Mouse (Mus musculus) Patski (cell line): ENCODE results near the gene Tspan11. TPM values are rescaled to one million over a fixed set of nuclear protein-coding genes. Genes with fewer than 3 reads are reported as not detected.

Experiments
- ATAC-seq: fragments of 100-300 bp; one replicate; pipeline ENCODE4 v1.8.0; 2021
- CTCF ChIA-PET: fragments of 350-600 bp; sonication (Branson Sonifier 250); formaldehyde crosslinking; loops from one replicate; lab custom pipeline; 2022; ENCODE audit warnings: inconsistent platforms; lab: Charles Lee
- POLR2A ChIA-PET: fragments of 350-600 bp; sonication (Branson Sonifier 250); formaldehyde crosslinking; loops from one replicate; lab custom pipeline; 2022; ENCODE audit warnings: antibody characterized with exemption, inconsistent platforms; lab: Charles Lee
- DNase-seq: peaks from one replicate; pipeline ENCODE4 v3.0.0-alpha.2; 2011; ENCODE audit warnings: low read depth, low spot score
- H3K27me3 ChIP-seq: fragments of 371-371 bp; one replicate; pipeline ENCODE4 v1.5.1; 2021
- CTCF ChIP-seq: fragments of 100-300 bp; IDR thresholded peaks from one replicate; pipeline ENCODE4 v1.5.1; 2021
- in situ Hi-C: fragments of 300-500 bp; cut with MboI; formaldehyde crosslinking; loops from 3 replicates; pipeline ENCODE4 v1.11.1; 2018; ENCODE audit warnings: low pct_unique_long_range_greater_than_20kb, mixed read lengths
- polyA plus RNA-seq: library from polyadenylated mRNA; unstranded; gene quantifications from one replicate; pipeline ENCODE4 v1.2.3, GENCODE M21; 2021

Gene Tspan11
- not detected for polyA plus RNA-seq

DNA sequence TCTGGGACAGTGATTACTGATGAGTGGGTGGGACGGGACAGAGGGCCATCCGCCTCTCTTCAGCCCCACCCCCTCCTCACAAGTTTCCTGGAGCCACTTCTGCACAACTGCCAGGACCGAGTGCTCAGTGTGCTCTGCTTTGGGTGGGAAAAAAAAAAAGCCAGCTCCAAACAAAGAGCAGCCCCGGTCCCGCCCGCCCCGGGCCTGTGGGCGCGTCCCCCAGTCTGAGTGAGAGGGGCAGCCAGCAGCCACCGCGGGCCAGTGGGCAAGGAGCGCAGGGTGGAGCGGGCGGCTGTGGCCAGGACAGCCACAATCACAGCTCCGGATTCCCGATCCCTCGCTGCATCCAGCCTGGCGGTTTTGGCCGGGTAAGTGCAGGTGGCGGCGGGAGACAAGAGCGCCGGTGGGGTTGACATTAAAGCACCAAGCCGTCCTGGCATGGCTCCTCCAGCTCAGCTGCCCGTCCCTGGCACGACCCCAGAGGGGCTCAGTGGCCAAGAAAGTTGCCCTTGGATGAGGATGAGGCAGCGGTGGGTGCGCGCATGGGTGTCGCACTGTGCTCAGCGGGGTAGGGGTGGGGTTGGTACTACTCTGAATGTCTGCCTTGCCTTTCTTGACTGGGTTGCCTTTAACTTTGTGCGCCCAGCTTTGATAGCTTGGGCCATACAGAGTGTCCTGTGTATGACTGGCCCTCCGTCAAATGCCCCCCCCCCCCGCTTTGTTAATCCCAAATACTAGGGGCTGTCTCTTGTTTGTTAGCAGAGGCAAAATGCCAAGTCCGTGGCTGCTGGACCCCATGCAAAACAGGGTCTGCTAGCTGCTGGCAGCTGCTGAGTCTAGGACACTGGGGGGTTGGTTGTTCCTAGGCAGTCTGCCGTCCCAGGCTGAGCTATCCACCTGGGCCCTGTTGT, at the start of gene Tspan11:
Gene Tspan11 (plus strand): TSS at position 79 of the 911 bp plus-strand sequence.
- ATAC-seq (no peak), DNase-seq (no peak)
- CTCF ChIA-PET = no interaction called here
- H3K27me3 ChIP-seq = peaks cover 21% of the 10 kb centered on the region
- POLR2A ChIA-PET = no interaction called here
- TF ChIP-seq CTCF = no peak
- in situ Hi-C loops = no loop called here

GRCm38 (mm10) chr6:127837910-127838309, 49.5 kb upstream of the Tspan11 start:
- ChIA-PET CTCF (no interaction called here), POLR2A (no interaction called here)
- no peak for ATAC-seq
- no peak for DNase-seq
- TF ChIP-seq CTCF = no peak
- in situ Hi-C loops = no loop called here
- H3K27me3 ChIP-seq = peaks cover 29% of the 10 kb centered on the region

- peaks cover 25% of the 10 kb centered on the region for H3K27me3 ChIP-seq
- in situ Hi-C loops = no loop called here
- ChIA-PET CTCF (no interaction called here), POLR2A (no interaction called here)
- ATAC-seq (no peak), DNase-seq (no peak)
- TF ChIP-seq CTCF = no peak
Measured at GRCm38 (mm10) chr6:127839538-127839937, 47.9 kb upstream of the Tspan11 start.

DNA sequence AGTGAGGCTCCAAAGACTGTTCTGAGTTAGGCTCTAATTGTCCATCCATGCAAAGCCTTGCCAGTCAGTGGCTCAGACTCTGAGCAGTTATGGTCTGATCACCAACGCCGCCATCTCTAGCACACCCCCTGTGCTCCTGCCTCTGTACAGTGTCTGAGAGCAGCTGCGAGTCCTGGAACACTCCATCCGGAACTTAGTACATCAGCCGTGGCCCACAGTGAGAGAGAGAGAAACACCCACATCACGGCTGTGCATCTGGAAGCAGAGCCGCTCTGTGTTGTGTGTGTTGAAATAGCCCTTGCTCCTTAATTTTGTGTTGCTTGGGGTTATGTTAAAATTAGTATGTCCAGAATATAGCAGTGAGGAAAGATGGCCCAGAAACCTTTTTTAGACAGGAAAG, 47.2 kb upstream of the Tspan11 start:
- ChIA-PET POLR2A (no interaction called here), CTCF (no interaction called here)
- in situ Hi-C loops = no loop called here
- H3K27me3 ChIP-seq = peaks cover 18% of the 10 kb centered on the region
- TF ChIP-seq CTCF = no peak
- DNase-seq (no peak), ATAC-seq (no peak)

- H3K27me3 ChIP-seq = peaks cover 9% of the 10 kb centered on the region
- ChIA-PET CTCF (no interaction called here), POLR2A (no interaction called here)
- no peak for TF ChIP-seq CTCF
- in situ Hi-C loops = no loop called here
- ATAC-seq (no peak), DNase-seq (no peak)
Measured at GRCm38 (mm10) chr6:127841326-127841725, 46.1 kb upstream of the Tspan11 start.

DNA sequence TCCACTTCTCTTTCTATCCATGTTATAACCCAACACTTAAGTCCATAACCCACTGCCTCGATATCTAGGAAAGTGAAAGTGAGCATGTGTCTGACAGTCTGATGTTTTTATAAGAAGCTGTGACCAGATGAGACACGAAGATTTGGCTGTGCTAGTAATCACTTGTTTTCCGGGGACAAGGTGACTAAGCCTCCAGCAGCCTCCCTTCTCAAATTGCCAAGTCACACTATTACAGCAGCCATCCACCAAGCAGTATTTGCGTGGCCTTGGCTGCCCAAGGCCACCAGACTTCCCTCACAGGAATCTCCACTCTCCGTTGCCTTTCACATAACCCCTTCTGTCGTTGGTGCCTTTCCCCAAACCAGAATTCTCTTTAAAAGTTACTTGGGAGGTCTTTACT, 40.9 kb upstream of the Tspan11 start:
- peaks cover 23% of the 10 kb centered on the region for H3K27me3 ChIP-seq
- ATAC-seq (no peak), DNase-seq (no peak)
- ChIA-PET CTCF (no interaction called here), POLR2A (no interaction called here)
- TF ChIP-seq CTCF = no peak
- in situ Hi-C loops = no loop called here

DNA sequence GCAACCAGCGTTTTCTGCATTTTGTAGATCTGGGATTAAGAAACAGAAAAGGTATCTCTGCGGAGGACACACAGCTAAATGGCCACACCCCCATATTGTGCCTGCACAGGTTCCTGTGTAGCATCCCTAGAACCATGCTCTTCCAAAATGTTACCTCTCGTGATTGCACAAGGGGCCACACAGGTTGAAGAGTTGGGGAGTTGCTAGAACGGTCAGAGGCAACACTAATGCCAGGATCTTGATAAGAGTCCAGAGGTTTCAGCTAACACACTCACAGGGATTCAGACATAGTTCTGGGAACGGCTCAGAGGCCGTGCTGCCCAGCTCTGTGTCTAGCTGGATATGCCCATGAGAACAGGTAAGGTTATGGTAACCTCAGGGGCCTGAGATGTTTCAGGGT, 37.9 kb upstream of the Tspan11 start:
- no peak for TF ChIP-seq CTCF
- ChIA-PET POLR2A (no interaction called here), CTCF (no interaction called here)
- in situ Hi-C loops = no loop called here
- ATAC-seq (no peak), DNase-seq (no peak)
- peaks cover 34% of the 10 kb centered on the region for H3K27me3 ChIP-seq

DNA sequence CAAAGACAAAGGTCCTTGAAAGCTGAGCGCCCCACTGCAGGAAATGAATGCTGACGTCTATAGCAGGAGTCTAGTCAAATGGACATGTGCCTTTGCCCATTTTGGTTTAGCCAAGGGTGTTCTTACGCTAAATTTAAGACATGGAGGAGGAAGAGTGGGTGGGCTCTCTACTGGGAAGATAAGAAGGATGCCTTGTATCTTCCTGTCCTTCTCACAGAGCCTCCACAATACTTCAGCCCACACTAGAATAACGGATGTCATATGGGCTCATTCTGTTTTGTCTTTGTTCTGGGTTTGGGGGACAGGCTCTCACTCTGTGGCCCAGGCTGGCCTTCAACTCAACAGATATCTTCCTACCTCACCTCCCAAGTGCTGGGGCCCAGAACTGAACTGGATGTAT, 35.8 kb upstream of the Tspan11 start:
- no peak for TF ChIP-seq CTCF
- ChIA-PET POLR2A (no interaction called here), CTCF (no interaction called here)
- no peak for DNase-seq
- in situ Hi-C loops = no loop called here
- ATAC-seq = no peak
- H3K27me3 ChIP-seq = peaks cover 32% of the 10 kb centered on the region

GRCm38 (mm10) chr6:127853241-127853640, 34.1 kb upstream of the Tspan11 start:
- no peak for TF ChIP-seq CTCF
- POLR2A ChIA-PET = no interaction called here

GRCm38 (mm10) chr6:127853771-127854687, 33.4 kb upstream of the Tspan11 start:
- in situ Hi-C loops = no loop called here
- POLR2A ChIA-PET = no interaction called here
- no peak for DNase-seq
- CTCF ChIA-PET = no interaction called here
- peaks cover 28% of the 10 kb centered on the region for H3K27me3 ChIP-seq
- ATAC-seq = no peak
- no peak for TF ChIP-seq CTCF

More at GRCm38 (mm10) chr6:127853241-127853640, 34.1 kb upstream of the Tspan11 start:
- ATAC-seq (no peak), DNase-seq (no peak)
- in situ Hi-C loops = no loop called here
- peaks cover 29% of the 10 kb centered on the region for H3K27me3 ChIP-seq
- CTCF ChIA-PET = no interaction called here

DNA sequence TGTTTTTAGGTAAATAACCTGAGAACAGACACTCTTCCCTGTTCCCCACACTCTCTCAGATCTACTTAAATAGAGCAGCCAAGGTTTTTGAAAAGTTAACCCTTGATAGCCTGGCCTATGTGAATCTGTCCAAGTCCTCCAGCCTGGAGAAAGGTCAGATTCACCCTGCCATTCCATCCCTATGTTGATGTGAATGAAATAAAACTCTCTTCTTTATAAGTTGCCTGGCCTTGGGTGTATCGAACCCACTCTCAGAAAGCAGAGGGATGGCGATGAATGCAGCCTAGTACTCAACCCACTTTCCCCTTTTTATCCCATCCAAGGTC, 32.7 kb upstream of the Tspan11 start:
- no peak for ATAC-seq
- H3K27me3 ChIP-seq = peaks cover 23% of the 10 kb centered on the region
- DNase-seq = no peak
- in situ Hi-C loops = no loop called here
- TF ChIP-seq CTCF = no peak
- ChIA-PET POLR2A (no interaction called here), CTCF (no interaction called here)
